Mouse (Mus musculus): Measurements from ENCODE around the gene Sorl1.

- TF ChIP-seq POLR2A (IDR thresholded peaks at IDR 0.05; ENCODE audit: borderline replicate concordance, control insufficient read depth, low read depth, low read length) (no peak), CTCF (IDR thresholded peaks at IDR 0.05; ENCODE audit: control insufficient read depth, insufficient read depth, low read length) (no peak)
Observed at GRCm38 (mm10) chr9:42070856-42071255, 53.2 kb downstream of the Sorl1 start.

Data from bone marrow, adult 2 months (tissue).